10 mouse cellular contexts compared by ENCODE assay signal in the genomic region with DNA sequence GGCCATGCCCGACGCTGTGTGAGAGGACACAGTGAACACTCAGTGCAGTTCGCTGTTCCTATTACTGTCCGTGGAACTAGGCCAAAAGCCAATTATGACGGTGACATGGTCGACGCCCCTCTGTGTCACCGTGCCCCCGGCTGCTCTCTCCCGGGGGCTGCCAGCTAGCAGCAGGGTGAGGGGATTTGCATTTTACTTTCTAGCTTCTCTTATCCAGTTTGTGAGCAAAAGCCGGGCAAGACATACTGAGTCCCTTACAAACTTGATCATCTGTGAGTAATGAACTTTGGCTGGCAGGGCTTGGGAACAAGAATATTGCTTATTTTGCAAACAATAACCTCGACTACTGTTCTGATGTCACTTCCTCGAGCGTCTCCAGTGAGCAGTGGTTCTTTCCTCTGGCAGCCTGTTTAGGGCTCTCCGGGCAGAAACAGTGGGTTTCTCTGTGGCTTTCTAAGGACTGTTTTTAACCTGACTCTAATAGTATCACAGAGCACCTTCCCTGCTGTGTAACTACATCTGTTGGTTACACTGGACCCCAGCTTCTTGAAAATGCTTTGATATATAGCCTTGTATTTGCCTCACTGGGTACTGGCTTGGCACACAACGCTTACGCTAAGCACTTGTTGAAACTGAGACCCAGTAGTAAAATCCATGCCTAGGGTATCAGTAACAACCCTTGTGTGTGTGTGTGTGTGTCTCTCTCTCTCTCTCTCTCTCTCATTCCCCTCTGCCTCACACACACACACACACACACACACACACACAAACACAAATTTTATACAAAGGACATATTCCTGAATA.
DNase-seq lines count a peak whose midpoint lies in the region; ATAC-seq lines count a peak whose summit lies in the region.
"Had no signal": no experiment of that assay in that cellular context is flagged by ENCODE, and none has a peak within 500 bp of the region (broad histone marks: within the 10 kb centered on the region; RNA-seq: fewer than 3 reads in every experiment).

No protein-coding gene starts in this region.

- 0 out of 2 replicates have a peak overlapping the region, but pooled peaks have one; percentile 3 for H3K27ac ChIP-seq in embryonic facial prominence, embryonic 13.5 days
- H3K27ac ChIP-seq in midbrain, embryonic 10.5 days (replicated peaks) = peak overlapping the region; percentile 20; the same call in 1 of the 2 replicates
- H3K27ac ChIP-seq: macrophage had no signal

- no peak overlapping the region for H3K4me3 ChIP-seq in embryonic facial prominence, embryonic 13.5 days
- no peak overlapping the region for H3K4me3 ChIP-seq in midbrain, embryonic 10.5 days

- H3K27me3 ChIP-seq in embryonic facial prominence, embryonic 13.5 days = no peaks in the 10 kb centered on the region
- H3K27me3 ChIP-seq in midbrain, embryonic 10.5 days (ENCODE audit: low read depth, poor library complexity, severe bottlenecking) = no peaks in the 10 kb centered on the region

- H3K36me3 ChIP-seq in embryonic facial prominence, embryonic 13.5 days = no peaks in the 10 kb centered on the region
- H3K36me3 ChIP-seq in midbrain, embryonic 10.5 days = no peaks in the 10 kb centered on the region

- peaks cover 19% of the 10 kb centered on the region for H3K4me1 ChIP-seq in embryonic facial prominence, embryonic 13.5 days
- peaks cover 36% of the 10 kb centered on the region for H3K4me1 ChIP-seq in midbrain, embryonic 10.5 days

- 55% methylated on average over 17 of the region's 17 CpGs for WGBS in embryonic facial prominence, embryonic 13.5 days
- 67% methylated on average over 17 of the region's 17 CpGs for WGBS in midbrain, embryonic 10.5 days

- no peaks in the 10 kb centered on the region for H3K9me3 ChIP-seq in embryonic facial prominence, embryonic 13.5 days
- H3K9me3 ChIP-seq in midbrain, embryonic 10.5 days (replicated peaks) = no peaks in the 10 kb centered on the region

- ATAC-seq in cerebellum, adult (ENCODE audit: insufficient number of reproducible peaks, low FRiP score, low TSS enrichment) = no peak
- 0 out of 2 replicates have a peak, but pooled peaks have one; percentile 32 for ATAC-seq in embryonic facial prominence, embryonic 13.5 days (ENCODE audit: insufficient number of reproducible peaks, insufficient read depth, low FRiP score, low TSS enrichment, low read depth)

- H3K4me2 ChIP-seq in embryonic facial prominence, embryonic 13.5 days = 0 out of 2 replicates have a peak overlapping the region, but pooled peaks have one; percentile 16

- no peak overlapping the region for H3K9ac ChIP-seq in embryonic facial prominence, embryonic 13.5 days

- peak; percentile 32 for DNase-seq in cerebellum, adult 9-11 months
- peak; percentile 66 for DNase-seq in heart, postnatal 4 days
- DNase-seq in midbrain, embryonic 10.5 days (ENCODE audit: low spot score) = no peak
- no peak for DNase-seq in layer of hippocampus, adult 8-10 months (ENCODE audit: low spot score in 2 of 2)
- DNase-seq in gastrocnemius, postnatal 36 days = no peak
- DNase-seq in embryo, embryonic 11 days = no peak
- DNase-seq: thymus, postnatal 36 days had no signal

- intact Hi-C loops in gastrocnemius, postnatal 36 days (cut with DNase I) = no loop called here

Comparison
In these comparisons a context has a peak if more than half of its experiments do, and no peak if none do; other contexts are left out.
1. DNase-seq: peak in cerebellum, adult 9-11 months (single experiment) and heart, postnatal 4 days (single experiment); none in midbrain, embryonic 10.5 days (single experiment), layer of hippocampus, adult 8-10 months (0 of 2), gastrocnemius, postnatal 36 days (0 of 2) and embryo, embryonic 11 days (single experiment).